Mouse (Mus musculus) regulatory T cell (primary cell): ENCODE results near the gene Ntf5.
"Not testable (repeated sequence)": the region's sequence is repeated elsewhere in the genome, so short reads cannot be mapped to it uniquely, and the experiment has no call there.

Experiments used
- in situ Hi-C: fragments of 300-600 bp; cut with MboI, MseI; formaldehyde crosslinking; loops from one replicate; pipeline ENCODE4 v1.15.1; 2025; ENCODE audit warnings: high pct_unique_total_duplicates

The Ntf5 gene

GRCm38 (mm10) chr7:45413113-45413863 is at the start of gene Ntf5:
Ntf5 (plus strand) TSS chr7:45413695.
- in situ Hi-C loops = no loop called here

- in situ Hi-C loops = no loop called here
Measured at GRCm38 (mm10) chr7:45363983-45364382, 49.5 kb upstream of the Ntf5 start.

DNA sequence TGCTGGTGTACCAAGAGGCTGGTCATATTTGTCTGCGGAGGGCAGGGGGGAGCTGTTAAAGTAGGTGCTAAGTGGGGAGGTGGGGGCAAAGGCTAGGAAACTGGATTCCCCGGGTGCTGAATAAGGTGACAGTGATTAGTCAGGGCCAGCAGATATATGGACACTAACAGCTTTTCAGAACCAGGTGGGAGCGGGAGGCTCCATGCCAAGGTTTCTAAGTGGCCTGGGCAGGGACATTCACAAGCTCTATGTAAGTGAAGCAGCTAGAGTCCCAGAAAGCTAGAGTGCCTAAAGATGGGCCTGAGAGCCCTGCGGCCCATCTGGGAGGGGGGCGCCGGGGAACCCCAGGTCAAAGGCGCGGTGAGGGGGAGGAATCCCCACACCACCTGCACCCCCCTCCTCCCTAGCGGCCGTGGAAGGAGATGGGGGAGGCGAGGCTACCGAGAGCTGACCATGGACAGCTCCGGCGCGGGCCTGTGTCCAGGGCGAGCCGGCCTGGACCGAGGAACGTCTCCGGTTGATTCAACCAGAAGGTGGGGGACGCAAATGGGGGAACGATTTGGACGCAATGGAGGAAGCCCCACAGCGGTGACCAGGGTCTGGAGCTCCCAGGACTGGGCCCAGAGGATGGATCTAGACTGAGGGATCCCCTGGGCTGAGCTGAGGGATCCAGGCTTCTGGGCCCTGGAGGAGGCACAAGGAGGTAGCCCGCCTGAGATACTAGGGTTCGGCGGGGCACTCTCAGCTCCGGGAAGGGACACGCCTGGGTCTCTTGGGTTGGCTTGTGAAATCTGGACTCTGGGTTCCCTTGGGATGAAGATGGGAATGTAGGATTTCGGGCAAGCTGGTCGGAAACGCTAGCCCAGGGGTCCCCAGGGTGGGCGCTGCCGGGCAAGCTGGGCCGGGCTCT is 47.5 kb upstream of the Ntf5 start:
- in situ Hi-C loops = no loop called here

GRCm38 (mm10) chr7:45366652-45367019 is 46.9 kb upstream of the Ntf5 start, which contains the start of gene Ppfia3:
Ppfia3 (minus strand) TSS chr7:45367019.
- in situ Hi-C loops = no loop called here

DNA sequence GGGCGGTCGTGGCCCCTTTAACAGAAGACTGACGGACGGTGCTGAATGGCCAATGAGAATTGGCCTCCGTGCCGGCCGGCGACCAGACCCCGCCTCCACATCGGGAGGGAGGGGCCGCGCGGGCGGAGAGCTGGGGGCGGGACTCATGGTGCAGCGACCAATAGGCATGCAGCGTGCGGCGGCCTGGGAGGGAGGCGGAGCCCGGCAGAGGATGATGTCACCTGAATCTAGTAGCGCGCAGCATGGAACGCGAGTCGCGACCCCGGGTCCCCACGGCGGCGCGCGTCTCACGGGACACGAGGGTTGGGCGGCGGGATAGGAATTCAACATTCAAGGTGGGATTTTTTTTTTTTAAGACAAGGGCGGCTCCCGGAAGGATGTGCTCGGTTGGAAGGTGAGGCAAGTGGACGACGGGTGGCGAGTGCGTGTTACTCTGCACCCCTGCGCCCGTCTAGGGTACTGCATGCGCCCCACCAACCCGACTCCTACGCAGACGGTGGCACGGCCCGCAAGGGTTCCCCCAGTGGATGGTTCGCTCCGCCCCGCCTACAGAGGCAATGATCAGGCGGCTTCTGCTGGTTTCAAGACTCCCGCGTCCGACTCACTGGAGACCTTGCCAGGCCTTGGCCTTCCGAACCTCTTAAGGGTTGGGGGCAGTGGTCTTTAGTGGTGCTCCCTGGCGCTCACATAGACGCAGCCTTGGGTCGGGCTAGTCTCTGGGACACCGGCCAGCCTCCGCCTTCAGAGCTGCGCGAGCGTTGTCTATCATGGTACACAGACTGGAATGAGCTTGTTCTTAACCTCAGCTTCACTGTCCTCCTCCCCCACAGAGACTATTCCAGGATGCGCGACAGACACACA is 46.2 kb upstream of the Ntf5 start:
- in situ Hi-C loops = no loop called here

- in situ Hi-C loops = no loop called here
Measured at GRCm38 (mm10) chr7:45368178-45368577, 45.3 kb upstream of the Ntf5 start.

GRCm38 (mm10) chr7:45369022-45369745 is 44.3 kb upstream of the Ntf5 start:
- in situ Hi-C loops = no loop called here

DNA sequence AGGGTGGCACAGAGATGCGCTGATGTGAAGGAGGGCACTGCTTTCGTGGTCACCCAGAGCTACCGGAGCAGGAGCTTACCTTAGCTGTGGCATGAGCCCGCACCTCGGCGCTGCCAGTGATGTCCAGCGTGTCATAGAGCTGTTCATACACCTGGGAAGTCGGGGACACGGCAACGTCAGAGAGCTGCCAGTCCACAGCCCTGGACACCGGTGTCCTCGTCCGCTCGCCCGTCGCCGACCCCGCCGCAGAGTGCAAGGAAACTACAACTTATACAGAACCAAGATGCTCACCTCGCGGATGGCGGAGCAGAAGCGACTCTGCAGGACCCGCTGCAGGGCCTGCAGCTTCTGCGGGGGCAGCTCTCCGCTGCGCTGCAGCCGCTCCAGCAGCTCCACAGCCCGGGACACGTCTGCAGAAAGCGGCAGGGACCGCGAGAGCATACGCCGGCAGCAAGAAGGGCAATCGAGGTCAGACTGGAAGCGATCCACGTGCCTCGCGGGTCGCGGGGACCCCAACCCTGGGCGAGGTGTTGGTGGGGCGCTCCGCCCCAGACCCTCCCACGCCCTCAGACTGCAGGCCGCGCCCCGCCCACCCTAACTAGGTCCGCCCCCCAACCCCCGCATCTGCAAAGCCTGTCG is 43.5 kb upstream of the Ntf5 start:
- in situ Hi-C loops = no loop called here

- in situ Hi-C loops = no loop called here
Measured at GRCm38 (mm10) chr7:45370475-45371311, 42.8 kb upstream of the Ntf5 start, which contains the start of gene Lin7b. Lin7b (minus strand) TSS chr7:45370583.

- in situ Hi-C loops = no loop called here
Measured at GRCm38 (mm10) chr7:45372371-45372770, 41.1 kb upstream of the Ntf5 start.

DNA sequence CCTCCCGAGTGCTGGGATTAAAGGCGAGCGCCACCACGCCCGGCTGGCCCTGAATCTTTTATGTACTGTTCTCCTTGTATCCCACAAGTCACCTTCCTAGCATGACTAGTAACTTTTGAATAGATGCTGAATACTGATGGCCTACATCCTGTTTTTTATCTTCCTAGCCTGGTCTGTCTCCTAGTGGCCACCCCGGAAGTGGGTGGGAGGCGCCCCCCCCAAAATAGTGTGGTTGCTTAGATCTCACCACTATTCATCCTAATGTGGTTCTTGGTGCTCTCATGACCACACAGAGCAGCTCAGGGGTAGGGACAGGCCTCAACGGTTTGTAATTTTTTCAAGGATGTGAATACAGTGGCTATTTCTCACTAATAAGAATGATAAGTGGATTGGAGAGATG is 38.9 kb upstream of the Ntf5 start:
- in situ Hi-C loops = no loop called here

DNA sequence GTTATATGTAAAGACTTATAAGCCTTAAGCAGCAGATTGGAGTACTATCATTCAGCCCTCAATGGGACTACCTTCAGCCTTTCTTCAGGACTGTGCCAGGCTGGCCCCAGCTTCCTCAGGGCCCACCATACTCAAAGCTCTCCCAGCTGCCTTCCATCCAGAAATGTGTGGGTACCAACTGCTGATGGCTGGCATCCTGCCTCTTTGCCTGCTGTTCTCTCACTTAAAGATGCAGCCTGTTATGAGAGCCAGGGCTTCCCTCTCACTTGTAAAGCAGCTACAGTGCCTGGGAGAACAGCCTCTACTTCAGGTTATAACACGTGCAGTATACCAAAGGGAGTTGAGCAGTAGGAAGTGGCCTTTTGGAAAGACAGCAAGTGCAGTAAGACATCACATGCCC is 37.4 kb upstream of the Ntf5 start:
- in situ Hi-C loops = no loop called here

DNA sequence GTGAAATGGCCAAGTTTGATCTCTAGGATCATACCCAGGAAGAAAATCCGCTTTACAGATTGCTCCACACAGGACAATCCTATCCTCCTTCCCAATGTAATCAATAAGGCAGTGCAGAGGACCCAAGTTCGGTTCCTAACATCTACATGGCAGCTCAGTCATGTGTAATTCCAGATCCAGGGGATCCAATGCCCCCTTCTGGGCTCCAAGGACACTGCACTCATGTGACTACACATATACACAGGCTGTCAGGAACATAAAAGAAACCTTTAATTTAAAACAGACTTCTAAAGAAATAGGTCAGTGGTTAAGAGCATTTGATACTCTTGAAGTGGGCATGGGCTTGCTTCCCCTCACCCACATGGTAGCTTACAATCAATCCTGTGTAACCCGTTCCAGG is 27.4 kb upstream of the Ntf5 start:
- in situ Hi-C loops = no loop called here

DNA sequence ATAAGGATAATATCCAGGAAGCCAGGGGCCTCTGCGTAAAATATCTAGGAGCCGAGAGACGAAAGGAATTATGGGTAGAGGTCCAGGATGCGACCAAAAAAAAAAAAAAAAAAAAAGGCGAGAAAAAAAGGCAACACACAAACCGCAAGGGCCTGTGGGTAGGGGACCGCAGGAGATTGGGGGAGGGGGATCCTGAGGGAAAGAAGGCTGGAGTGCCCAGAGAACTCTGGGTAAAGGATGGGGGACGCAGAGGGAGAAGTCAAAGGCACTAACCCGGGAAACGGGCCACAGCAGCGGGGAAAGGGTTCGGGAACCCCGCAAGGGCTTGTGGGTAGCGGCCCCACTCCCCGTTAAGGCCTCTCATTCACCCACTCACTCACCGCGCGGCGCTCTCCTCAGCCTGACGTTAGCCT is 18.4 kb upstream of the Ntf5 start:
- in situ Hi-C loops = no loop called here

- in situ Hi-C loops = no loop called here
Measured at GRCm38 (mm10) chr7:45395578-45396336, 17.7 kb upstream of the Ntf5 start, which contains the start of gene Snrnp70. Snrnp70 (minus strand) TSS chr7:45395742.

DNA sequence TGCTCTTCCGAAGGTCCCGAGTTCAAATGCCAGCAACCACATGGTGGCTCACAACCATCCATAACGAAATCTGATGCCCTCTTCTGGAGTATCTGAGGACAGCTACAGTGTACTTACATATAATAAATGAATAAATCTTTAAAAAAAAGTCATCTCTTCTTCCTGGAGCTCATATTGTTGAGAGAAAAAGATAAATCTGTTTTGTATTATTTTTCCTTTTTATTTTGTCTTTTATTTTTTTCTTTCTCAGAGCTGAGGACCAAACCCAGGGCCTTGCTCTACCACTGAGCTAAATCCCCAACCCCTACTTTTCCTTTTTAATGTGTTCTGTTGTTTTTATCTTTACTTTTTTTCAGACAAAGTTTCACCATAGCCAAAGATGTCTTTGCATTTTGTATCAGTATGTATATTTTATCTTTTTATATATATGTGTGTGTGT is 17.1 kb upstream of the Ntf5 start:
- in situ Hi-C loops = not testable (repeated sequence)

DNA sequence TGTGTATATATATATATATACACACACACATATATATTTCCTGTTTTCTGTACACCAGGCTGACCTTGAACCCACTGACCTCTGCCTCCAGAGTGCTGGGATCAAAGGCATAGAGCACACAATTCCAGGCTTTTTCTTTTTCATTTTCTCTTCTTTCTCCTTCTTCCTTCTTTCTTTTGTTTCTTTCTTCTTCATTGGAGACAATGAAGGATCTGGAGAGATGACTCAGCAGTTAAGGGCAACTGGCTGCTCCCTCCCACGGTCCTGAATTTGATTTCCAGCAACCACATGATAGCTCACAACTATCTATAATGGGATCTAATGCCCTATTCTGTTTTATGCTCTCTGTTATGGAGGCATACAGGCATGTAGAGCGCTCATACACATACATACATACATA is 16.7 kb upstream of the Ntf5 start:
- in situ Hi-C loops = no loop called here

- in situ Hi-C loops = loop anchor here (5.0 kb wide), 1 partner anchor 99 kb away; no protein-coding TSS in a partner anchor
Measured at GRCm38 (mm10) chr7:45401521-45402085, 11.9 kb upstream of the Ntf5 start.
